Mouse (Mus musculus) ES-E14 (cell line): ENCODE results near the gene Dnajc9.

Experiments
- MAFK ChIP-seq: IDR thresholded peaks from 2 replicates; pipeline ENCODE4 v1.6.1; 2014; ENCODE audit warnings: mild to moderate bottlenecking, low read depth, low read length, inconsistent platforms; ENCODE audit not compliant: insufficient read depth
- ZC3H11A ChIP-seq: IDR thresholded peaks from 2 replicates; pipeline ENCODE4 v1.6.1; 2012; ENCODE audit warnings: low read depth, mild to moderate bottlenecking, inconsistent platforms, low read length, borderline replicate concordance
- ZNF384 ChIP-seq: IDR thresholded peaks from 2 replicates; pipeline ENCODE4 v1.6.1; 2012; ENCODE audit warnings: low read depth, low read length, inconsistent platforms

DNA sequence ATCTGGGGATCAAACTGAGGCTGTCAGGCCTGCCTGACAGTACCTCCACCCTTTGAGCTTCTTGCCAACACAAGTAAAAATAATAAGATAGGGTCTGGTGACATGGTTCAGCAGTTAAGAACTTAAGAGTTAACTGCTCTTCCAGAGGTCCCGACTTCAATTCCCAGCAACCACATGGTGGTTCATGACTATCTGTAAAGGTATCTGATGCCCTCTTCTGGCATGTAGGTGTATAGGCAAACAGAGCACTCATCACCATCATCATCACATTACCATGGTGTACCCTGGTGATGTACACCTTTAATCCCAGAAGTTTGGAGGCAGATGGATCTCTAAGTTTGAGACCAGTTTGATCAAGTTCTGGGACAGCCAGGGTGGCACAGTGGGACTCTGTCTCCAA is 39.9 kb upstream of the Dnajc9 start:
- TF ChIP-seq ZC3H11A (no peak), MAFK (no peak), ZNF384 (no peak)
